Mouse (Mus musculus) embryonic facial prominence, embryonic 12.5 days (tissue): ENCODE results near the gene Plek. TPM values are rescaled to one million over a fixed set of nuclear protein-coding genes. Genes with fewer than 3 reads are reported as not detected.
"Not testable (repeated sequence)": the region's sequence is repeated elsewhere in the genome, so short reads cannot be mapped to it uniquely, and the experiment has no call there.

ENCODE experiments used
- ATAC-seq: fragments of 200-750 bp; cut with Nextera tagmentation; 2 replicates; pipeline ENCODE4 v1.8.0; 2017; ENCODE audit not compliant: insufficient number of reproducible peaks, insufficient read depth, low FRiP score, low TSS enrichment
- H3K27ac ChIP-seq: fragments of 300-500 bp; sonication (generic); 2 replicates; pipeline ENCODE4 v1.5.1; 2016; ENCODE audit warnings: mild to moderate bottlenecking
- H3K27me3 ChIP-seq: fragments of 300-500 bp; sonication (generic); 2 replicates; pipeline ENCODE4 v1.6.1; 2016; ENCODE audit warnings: mild to moderate bottlenecking, moderate library complexity
- H3K36me3 ChIP-seq: fragments of 300-500 bp; sonication (generic); 2 replicates; pipeline ENCODE4 v1.6.1; 2016; ENCODE audit warnings: mild to moderate bottlenecking
- H3K4me1 ChIP-seq: fragments of 300-500 bp; sonication (generic); 2 replicates; pipeline ENCODE4 v1.6.1; 2016
- H3K4me2 ChIP-seq: fragments of 300-500 bp; sonication (generic); replicated peaks from 2 replicates; pipeline ENCODE4 v1.6.1; 2016; ENCODE audit warnings: mild to moderate bottlenecking, moderate library complexity
- H3K4me3 ChIP-seq: fragments of 300-500 bp; sonication (generic); 2 replicates; pipeline ENCODE4 v1.5.1; 2016; ENCODE audit warnings: mild to moderate bottlenecking
- H3K9ac ChIP-seq: fragments of 300-500 bp; sonication (generic); 2 replicates; pipeline ENCODE4 v1.6.1; 2016; ENCODE audit warnings: mild to moderate bottlenecking, moderate library complexity
- H3K9me3 ChIP-seq: fragments of 300-500 bp; sonication (generic); 2 replicates; pipeline ENCODE4 v1.6.1; 2016; ENCODE audit warnings: mild to moderate bottlenecking, moderate library complexity
- WGBS: fragments of 180-500 bp; shearing (Covaris S2); methylation state at CpG from one replicate; pipeline ENCODE4 v1.1.7; 2016; 5-methylcytosine and 5-hydroxymethylcytosine counted together
- polyA plus RNA-seq: library from polyadenylated mRNA; unstranded; fragments of >200 nt; fragmentation: Nextera tagmentation; extraction: Ambion mirVana; gene quantifications from 2 replicates; pipeline ENCODE4 v1.2.1, GENCODE M21; 2016

The Plek gene
- polyA plus RNA-seq = 4.2 and 4.4 TPM in 2 replicates

DNA sequence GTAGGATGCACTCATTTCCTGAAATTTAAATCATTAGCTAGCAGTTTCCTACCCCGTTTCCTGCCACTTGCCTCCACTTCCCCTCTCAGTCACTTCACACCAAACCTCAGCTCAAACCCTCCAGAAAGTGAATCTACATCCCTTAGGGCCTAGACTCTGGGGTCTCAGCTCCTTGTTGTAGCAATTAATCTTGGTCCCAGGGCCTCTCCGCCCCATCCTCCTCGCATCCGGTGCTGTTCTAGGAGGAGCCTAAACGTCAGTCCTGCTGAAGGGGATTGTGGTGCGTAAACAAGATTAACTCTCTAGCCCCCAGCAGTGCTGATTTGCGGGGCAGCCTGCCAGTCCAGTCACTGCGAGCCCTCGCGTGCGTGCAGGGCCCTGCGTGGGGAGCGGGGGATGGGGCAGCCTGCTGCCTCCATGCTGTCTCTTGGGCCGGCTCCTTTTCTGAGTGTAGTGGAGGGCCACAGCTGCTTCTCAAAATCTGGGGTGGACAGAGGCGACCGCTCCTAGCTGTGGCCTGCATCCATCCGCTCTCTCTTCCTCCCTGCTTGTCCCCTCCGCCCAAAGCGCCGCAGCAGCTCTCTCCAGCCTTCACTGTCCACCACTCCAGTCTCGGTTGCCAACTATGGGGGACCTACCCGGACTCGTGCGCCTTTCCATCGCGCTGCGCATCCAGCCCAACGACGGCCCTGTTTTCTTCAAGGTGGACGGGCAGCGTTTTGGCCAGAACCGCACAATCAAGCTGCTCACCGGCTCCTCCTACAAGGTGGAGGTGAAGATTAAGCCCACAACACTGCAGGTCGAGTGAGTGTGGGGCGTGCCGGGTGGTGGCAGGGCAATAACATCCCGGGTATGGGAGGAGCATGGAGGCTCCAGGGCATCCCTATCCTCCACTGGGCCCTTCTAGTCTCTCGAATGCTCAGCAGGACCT is at the start of gene Plek, which contains the start of gene Cnrip1:
Gene Plek (minus strand): TSS at position 837 of the 931 bp plus-strand sequence.
Gene Cnrip1 (plus strand): TSS at position 42 of the 931 bp plus-strand sequence.
- under 1% methylated on average over 38 of the region's 38 CpGs for WGBS
- ATAC-seq = peak; percentile 84
- peak within 1 kb of the TSS; percentile 58 for H3K4me3 ChIP-seq
- H3K4me2 ChIP-seq = peak within 1 kb of the TSS; percentile 86
- peak within 1 kb of the TSS; percentile 58 for H3K27ac ChIP-seq
- H3K9me3 ChIP-seq = no peaks in the 10 kb centered on the region
- no peaks in the 10 kb centered on the region for H3K27me3 ChIP-seq
- H3K4me1 ChIP-seq = peaks cover 11% of the 10 kb centered on the region; the same call in 1 of the 2 replicates
- H3K9ac ChIP-seq = peak within 1 kb of the TSS; percentile 54
- no peaks in the 10 kb centered on the region for H3K36me3 ChIP-seq

DNA sequence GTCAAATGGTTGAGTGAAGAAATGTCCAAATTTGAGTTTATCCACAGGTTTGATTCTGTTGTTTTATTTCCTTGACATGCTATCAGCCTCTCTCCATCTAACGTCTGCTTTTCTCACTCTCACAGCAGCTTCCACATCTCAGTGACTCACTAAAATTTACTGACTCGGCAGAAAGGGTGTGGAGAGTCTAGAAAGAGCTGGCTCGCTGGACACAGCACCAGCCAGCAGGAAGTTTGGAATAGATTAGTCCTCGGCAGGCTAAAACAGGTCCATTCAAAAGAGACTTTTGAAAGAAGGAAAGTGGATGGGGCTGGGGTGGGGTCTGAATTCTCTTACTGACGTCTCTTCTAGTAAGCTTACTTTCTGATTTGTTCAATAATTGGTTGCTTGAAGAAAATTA is 33.9 kb upstream of the Plek start:
- no peaks in the 10 kb centered on the region for H3K9me3 ChIP-seq
- H3K4me2 ChIP-seq = no peak overlapping the region
- H3K27ac ChIP-seq = no peak overlapping the region
- no peaks in the 10 kb centered on the region for H3K27me3 ChIP-seq
- no peak for ATAC-seq
- WGBS = 17% methylated on average over 5 of the region's 5 CpGs
- H3K36me3 ChIP-seq = no peaks in the 10 kb centered on the region
- H3K4me1 ChIP-seq = peaks cover 14% of the 10 kb centered on the region; the same call in 1 of the 2 replicates
- H3K4me3 ChIP-seq = no peak overlapping the region
- H3K9ac ChIP-seq = no peak overlapping the region

DNA sequence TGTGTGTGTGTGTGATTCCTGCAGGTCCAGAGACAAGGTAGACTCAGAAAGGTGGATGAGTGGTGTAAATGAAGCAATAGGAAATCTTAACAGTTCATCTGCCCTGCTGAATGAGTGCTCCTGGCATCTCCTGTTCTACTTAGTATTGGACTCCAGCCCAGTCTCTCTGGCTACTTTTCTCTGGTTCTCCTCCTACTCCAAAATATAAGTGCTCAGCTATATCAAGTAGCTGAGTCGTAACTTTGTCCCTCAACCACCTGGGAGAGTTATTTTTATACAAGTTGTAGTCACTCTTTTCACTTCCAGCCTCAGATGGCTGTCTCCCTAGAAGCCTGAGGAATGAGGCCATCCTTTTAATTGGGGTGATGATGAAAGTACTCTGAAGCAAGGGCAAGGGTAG is 31.7 kb upstream of the Plek start:
- WGBS = 39% methylated on average over 1 of the region's 1 CpGs
- ATAC-seq = no peak

DNA sequence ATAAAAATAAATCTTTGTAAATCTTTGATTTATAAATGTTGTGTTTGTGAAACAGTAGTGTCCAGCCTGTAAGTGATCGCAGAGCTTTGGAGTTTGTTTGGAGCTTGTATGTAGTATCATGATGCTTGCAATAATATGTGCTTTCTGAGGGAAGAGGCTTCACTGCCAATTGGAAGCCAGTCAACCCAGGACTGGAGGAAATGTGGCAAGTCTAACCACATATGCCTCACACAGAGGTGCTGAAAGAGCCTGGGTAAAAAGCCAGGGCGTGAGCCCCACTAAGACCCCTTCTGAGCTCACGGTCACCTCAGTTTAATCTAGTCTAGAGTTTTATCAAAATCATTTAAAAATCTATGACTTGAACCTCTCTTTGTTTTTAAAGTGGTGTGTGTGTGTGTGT is 31.3 kb upstream of the Plek start:
- Histone ChIP-seq H3K4me2 (no peak overlapping the region), H3K4me3 (no peak overlapping the region), H3K9ac (no peak overlapping the region), H3K36me3 (no peaks in the 10 kb centered on the region), H3K9me3 (no peaks in the 10 kb centered on the region), H3K4me1 (peaks cover 14% of the 10 kb centered on the region; the same call in 1 of the 2 replicates), H3K27me3 (no peaks in the 10 kb centered on the region), H3K27ac (no peak overlapping the region)
- no peak for ATAC-seq
- WGBS = 87% methylated on average over 3 of the region's 3 CpGs

More for the DNA sequence above, 31.7 kb upstream of the Plek start:
- Histone ChIP-seq H3K36me3 (no peaks in the 10 kb centered on the region), H3K9me3 (no peaks in the 10 kb centered on the region), H3K27me3 (no peaks in the 10 kb centered on the region), H3K27ac (no peak overlapping the region), H3K4me1 (peaks cover 14% of the 10 kb centered on the region; the same call in 1 of the 2 replicates), H3K4me2 (no peak overlapping the region), H3K9ac (no peak overlapping the region), H3K4me3 (no peak overlapping the region)

DNA sequence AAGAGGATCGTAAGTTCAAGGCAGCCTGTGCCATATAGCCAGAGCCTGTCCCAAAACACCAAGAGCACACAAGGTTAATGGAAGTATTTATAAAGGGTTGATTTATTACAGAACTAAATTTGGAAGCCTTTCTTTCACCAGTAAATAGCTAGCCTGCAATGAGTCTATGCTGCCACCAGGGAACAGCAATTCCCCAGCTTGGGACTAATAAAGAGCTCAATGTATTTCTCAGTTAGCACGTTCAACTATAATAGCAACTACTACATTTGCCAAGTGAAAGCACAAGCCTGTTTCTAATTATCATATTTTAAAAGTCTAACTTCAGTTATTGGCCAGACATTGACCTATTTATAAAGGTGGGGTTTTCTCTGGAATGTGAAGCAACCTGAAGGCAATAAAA is 30.8 kb upstream of the Plek start:
- H3K9ac ChIP-seq = no peak overlapping the region
- 44% methylated on average over 2 of the region's 2 CpGs for WGBS
- peaks cover 14% of the 10 kb centered on the region; the same call in 1 of the 2 replicates for H3K4me1 ChIP-seq
- no peaks in the 10 kb centered on the region for H3K27me3 ChIP-seq
- no peak for ATAC-seq
- no peak overlapping the region for H3K4me2 ChIP-seq
- H3K36me3 ChIP-seq = no peaks in the 10 kb centered on the region
- no peaks in the 10 kb centered on the region for H3K9me3 ChIP-seq
- no peak overlapping the region for H3K27ac ChIP-seq
- no peak overlapping the region for H3K4me3 ChIP-seq

DNA sequence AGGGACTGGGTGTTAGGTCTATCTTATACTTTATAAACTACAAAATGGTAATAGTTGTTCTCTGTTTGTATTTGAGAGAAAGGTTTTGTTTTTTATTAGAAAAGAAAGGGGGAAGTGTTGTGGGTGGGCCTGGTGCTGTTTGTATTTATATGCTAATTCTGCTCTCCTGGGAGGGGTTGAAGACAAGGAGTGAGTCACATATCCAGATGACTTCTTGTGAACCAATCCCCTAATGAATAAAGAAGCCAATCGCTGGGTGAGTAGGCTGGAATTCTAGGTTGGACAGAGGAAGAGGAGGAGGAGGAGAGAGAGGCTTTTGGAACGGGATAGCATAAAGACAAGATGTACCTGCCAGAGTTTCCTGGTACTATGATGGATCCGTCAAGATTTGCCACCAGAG is 29.9 kb upstream of the Plek start:
- no peak overlapping the region for H3K4me3 ChIP-seq
- no peak for ATAC-seq

DNA sequence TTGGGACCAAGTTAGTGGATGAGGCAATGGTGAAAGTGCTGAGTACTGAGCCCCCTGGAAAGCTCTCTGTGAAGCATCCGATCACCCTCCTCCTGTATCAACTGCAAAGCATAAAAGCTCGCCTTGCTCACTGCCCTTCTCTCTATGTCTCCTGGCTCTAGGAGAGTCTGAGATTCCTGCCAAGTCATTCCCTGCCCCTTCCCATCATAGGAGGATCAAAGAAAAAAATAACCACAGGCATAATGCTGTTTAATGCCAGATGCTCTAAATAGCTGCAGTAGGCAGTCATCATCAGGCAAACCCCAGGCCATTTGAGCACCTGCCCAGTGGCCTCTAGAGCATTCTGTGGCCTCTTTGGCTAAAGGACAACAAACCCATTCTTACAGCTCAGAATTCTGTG is 23.5 kb upstream of the Plek start:
- H3K4me3 ChIP-seq = no peak overlapping the region
- no peak for ATAC-seq
- H3K9ac ChIP-seq = no peak overlapping the region
- H3K27me3 ChIP-seq = no peaks in the 10 kb centered on the region
- H3K4me1 ChIP-seq = no peaks in the 10 kb centered on the region
- H3K36me3 ChIP-seq = no peaks in the 10 kb centered on the region
- WGBS = 75% methylated on average over 2 of the region's 2 CpGs
- no peak overlapping the region for H3K27ac ChIP-seq
- no peak overlapping the region for H3K4me2 ChIP-seq
- no peaks in the 10 kb centered on the region for H3K9me3 ChIP-seq

More for the DNA sequence above, 29.9 kb upstream of the Plek start:
- Histone ChIP-seq H3K9me3 (no peaks in the 10 kb centered on the region), H3K27me3 (no peaks in the 10 kb centered on the region), H3K27ac (no peak overlapping the region), H3K4me1 (peaks cover 14% of the 10 kb centered on the region; the same call in 1 of the 2 replicates), H3K4me2 (no peak overlapping the region), H3K9ac (no peak overlapping the region), H3K36me3 (no peaks in the 10 kb centered on the region)
- 58% methylated on average over 3 of the region's 3 CpGs for WGBS

DNA sequence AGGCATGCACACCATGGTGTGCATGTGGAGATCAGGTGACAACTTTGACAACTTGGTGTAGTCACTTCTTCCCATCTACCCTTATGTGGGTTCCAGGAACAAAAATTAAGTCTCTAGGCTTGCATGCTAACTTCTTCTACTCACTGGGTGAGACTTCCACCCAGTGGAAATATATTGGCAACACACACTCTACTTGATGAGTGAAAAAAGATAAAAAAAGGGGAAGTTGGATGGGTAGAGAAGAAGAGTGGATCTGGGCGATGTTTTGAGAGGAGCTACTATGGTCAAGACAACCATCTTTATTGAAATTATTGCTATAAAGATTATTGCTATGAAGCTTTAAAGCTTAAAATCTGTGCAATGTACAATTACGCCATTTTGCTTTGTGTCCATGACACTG is 17.2 kb upstream of the Plek start:
- H3K4me1 ChIP-seq, H3K27me3 ChIP-seq, H3K4me2 ChIP-seq, H3K4me3 ChIP-seq, H3K36me3 ChIP-seq, H3K9ac ChIP-seq, H3K27ac ChIP-seq, ATAC-seq, H3K9me3 ChIP-seq: not testable (repeated sequence)
- WGBS = 90% methylated on average over 2 of the region's 2 CpGs

DNA sequence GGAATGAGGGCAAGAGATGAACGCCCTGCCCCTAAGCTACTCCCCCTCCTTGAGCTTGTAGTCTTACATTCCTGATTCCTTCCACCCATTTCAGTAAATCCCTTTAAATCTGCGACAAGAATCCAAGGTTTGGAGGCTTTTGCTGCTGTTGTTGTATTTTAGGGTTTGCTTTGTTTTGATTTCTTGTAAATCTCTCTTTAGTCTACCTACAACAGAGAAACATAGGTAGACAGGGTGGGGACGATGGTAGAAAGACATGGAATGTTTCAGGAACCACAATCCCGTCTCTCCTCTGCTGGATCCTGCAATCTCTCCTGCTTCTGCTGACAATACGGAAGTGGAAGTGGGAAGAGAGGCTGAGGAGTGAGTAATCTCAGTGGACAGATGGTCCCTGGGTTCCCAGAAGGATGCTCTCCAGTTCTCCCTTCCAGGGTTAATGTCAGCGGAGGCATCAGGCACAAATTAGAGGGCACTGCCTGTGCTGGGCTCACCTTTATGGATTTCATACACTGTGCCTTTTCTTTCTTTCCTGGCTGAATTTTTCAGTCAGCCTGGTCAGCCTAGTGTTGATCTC is 382 bp upstream of the Plek start:
- no peaks in the 10 kb centered on the region for H3K27me3 ChIP-seq
- H3K4me1 ChIP-seq = peaks cover 11% of the 10 kb centered on the region; the same call in 1 of the 2 replicates
- ATAC-seq = no peak; the same call in 1 of the 2 replicates
- H3K27ac ChIP-seq = no peak overlapping the region
- H3K36me3 ChIP-seq = no peaks in the 10 kb centered on the region
- no peaks in the 10 kb centered on the region for H3K9me3 ChIP-seq
- peak overlapping the region; percentile 86 for H3K4me2 ChIP-seq
- H3K9ac ChIP-seq = peak overlapping the region; percentile 54
- 17% methylated on average over 6 of the region's 6 CpGs for WGBS
- peak overlapping the region; percentile 58 for H3K4me3 ChIP-seq

DNA sequence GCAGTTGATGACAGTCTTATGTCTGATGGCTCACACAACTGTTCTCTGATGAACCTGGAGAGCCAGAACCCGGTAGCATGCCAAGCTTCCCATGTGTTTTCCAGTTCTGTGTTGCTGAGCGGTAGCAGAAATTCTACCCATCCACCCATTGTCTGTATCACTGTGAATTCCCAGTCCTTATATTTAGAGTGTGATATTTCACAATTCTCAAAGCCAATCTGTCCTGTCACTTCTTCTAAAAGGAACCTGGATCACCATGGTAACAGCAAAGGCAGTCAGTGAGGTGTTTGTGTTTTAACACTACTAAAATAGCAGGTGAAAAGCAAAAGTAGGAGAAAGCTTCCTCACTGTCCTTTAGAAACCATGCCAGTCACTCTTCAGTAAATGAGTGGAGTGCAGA is 6.4 kb downstream of the Plek start:
- Histone ChIP-seq H3K9me3 (no peaks in the 10 kb centered on the region), H3K4me3 (no peak overlapping the region), H3K36me3 (no peaks in the 10 kb centered on the region), H3K4me2 (no peak overlapping the region), H3K27me3 (no peaks in the 10 kb centered on the region), H3K4me1 (no peaks in the 10 kb centered on the region), H3K27ac (no peak overlapping the region), H3K9ac (no peak overlapping the region)
- ATAC-seq = no peak
- 78% methylated on average over 2 of the region's 2 CpGs for WGBS

DNA sequence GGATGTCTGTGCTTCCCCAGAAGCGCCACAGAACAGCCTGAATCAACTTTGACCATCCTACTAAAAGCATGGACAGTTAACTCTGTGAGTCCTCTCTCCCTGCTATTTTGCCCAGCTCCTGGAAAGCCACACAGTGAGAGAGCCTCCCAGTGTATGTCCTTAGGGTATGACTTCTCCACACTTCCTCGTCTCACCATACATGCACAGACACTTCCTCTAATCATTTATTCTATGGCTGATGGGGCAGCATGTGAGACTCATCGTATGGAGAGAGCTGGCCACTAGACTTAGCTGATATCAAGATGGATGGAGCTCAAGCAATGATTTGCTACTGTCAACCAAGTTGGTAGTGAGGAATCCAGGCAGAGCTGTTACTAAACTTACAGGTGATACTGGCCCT is 28.2 kb downstream of the Plek start:
- Histone ChIP-seq H3K4me3 (no peak overlapping the region), H3K4me2 (no peak overlapping the region), H3K4me1 (no peaks in the 10 kb centered on the region), H3K36me3 (no peaks in the 10 kb centered on the region), H3K27me3 (no peaks in the 10 kb centered on the region), H3K9ac (no peak overlapping the region), H3K27ac (no peak overlapping the region), H3K9me3 (no peaks in the 10 kb centered on the region)
- ATAC-seq = no peak
- 77% methylated on average over 3 of the region's 3 CpGs for WGBS

DNA sequence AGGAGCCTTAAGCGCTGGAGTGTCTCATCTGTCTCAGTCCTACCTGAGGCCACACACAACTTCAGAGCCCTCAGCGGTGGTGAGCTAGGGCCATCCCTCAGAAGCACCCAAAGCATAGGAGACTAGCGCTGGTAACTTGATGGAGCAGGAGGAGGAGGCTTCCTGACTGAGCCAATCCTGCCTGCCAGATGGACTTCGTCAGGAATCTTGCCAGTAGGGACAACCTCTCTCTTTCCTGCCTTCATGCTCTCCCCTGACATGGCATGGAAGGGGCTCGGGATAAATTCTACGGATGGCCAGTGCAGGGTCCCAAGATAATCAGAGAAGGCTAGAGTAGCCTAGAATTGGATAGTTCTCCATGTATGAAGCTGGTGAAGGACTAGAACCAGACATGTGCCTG is 29.0 kb downstream of the Plek start:
- H3K4me1 ChIP-seq = no peaks in the 10 kb centered on the region
- H3K27ac ChIP-seq = no peak overlapping the region
- H3K27me3 ChIP-seq = no peaks in the 10 kb centered on the region
- no peaks in the 10 kb centered on the region for H3K36me3 ChIP-seq
- no peaks in the 10 kb centered on the region for H3K9me3 ChIP-seq
- H3K4me3 ChIP-seq = no peak overlapping the region
- no peak for ATAC-seq
- no peak overlapping the region for H3K4me2 ChIP-seq
- 82% methylated on average over 6 of the region's 6 CpGs for WGBS
- H3K9ac ChIP-seq = no peak overlapping the region
